Mouse (Mus musculus) hindbrain, embryonic 12.5 days (tissue): Measurements from ENCODE around the gene Obscn. TPM values are rescaled to one million over a fixed set of nuclear protein-coding genes. Genes with fewer than 3 reads are reported as not detected.
A peak's percentile ranks its signal among the peaks of the same experiment; 100 is the strongest.

ENCODE experiments used
- ATAC-seq: fragments of 200-750 bp; cut with Nextera tagmentation; 2 replicates; pipeline ENCODE4 v1.8.0; 2017; ENCODE audit warnings: moderate TSS enrichment; ENCODE audit not compliant: low FRiP score
- H3K27ac ChIP-seq: fragments of 300-500 bp; sonication (generic); 2 replicates; pipeline ENCODE4 v1.5.1; 2016; ENCODE audit warnings: mild to moderate bottlenecking
- H3K27me3 ChIP-seq: fragments of 300-500 bp; sonication (generic); 2 replicates; pipeline ENCODE4 v1.6.1; 2016; ENCODE audit warnings: mild to moderate bottlenecking
- H3K36me3 ChIP-seq: fragments of 300-500 bp; sonication (generic); 2 replicates; pipeline ENCODE4 v1.6.1; 2016; ENCODE audit warnings: mild to moderate bottlenecking
- H3K4me1 ChIP-seq: fragments of 300-500 bp; sonication (generic); 2 replicates; pipeline ENCODE4 v1.6.1; 2016
- H3K4me2 ChIP-seq: fragments of 300-500 bp; sonication (generic); replicated peaks from 2 replicates; pipeline ENCODE4 v1.6.1; 2016; ENCODE audit warnings: mild to moderate bottlenecking
- H3K4me3 ChIP-seq: fragments of 300-500 bp; sonication (generic); 2 replicates; pipeline ENCODE4 v1.5.1; 2016; ENCODE audit warnings: mild to moderate bottlenecking
- H3K9ac ChIP-seq: fragments of 300-500 bp; sonication (generic); 2 replicates; pipeline ENCODE4 v1.6.1; 2016; ENCODE audit warnings: mild to moderate bottlenecking, moderate library complexity
- H3K9me3 ChIP-seq: fragments of 300-500 bp; sonication (generic); replicated peaks from 2 replicates; pipeline ENCODE4 v1.6.1; 2016; ENCODE audit warnings: mild to moderate bottlenecking
- WGBS: fragments of 180-500 bp; shearing (Covaris S2); methylation state at CpG from one replicate; pipeline ENCODE4 v1.1.7; 2016; 5-methylcytosine and 5-hydroxymethylcytosine counted together
- polyA plus RNA-seq: library from polyadenylated mRNA; unstranded; fragments of >200 nt; fragmentation: Nextera tagmentation; extraction: Ambion mirVana; gene quantifications from 2 replicates; pipeline ENCODE4 v1.2.1, GENCODE M21; 2016

Gene Obscn
- polyA plus RNA-seq, 1 experiment from 2014 or later, result 0.28 TPM

- H3K4me1 ChIP-seq, result peaks cover 12% of the 10 kb centered on the region
- H3K27me3 ChIP-seq, result peaks cover 52% of the 10 kb centered on the region
- no peak overlapping the region for H3K9ac ChIP-seq
- H3K9me3 ChIP-seq, result no peaks in the 10 kb centered on the region
- no peaks in the 10 kb centered on the region for H3K36me3 ChIP-seq
- WGBS, result 65% methylated on average over 19 of the region's 19 CpGs
- H3K4me2 ChIP-seq, result no peak overlapping the region
- no peak overlapping the region for H3K4me3 ChIP-seq
- H3K27ac ChIP-seq, result no peak overlapping the region
- ATAC-seq, result no peak
Measured at GRCm38 (mm10) chr11:59138537-59139486, 2.6 kb upstream of the Obscn start.

GRCm38 (mm10) chr11:59136994-59137706 lies 948 bp upstream of the Obscn start:
- H3K27me3 ChIP-seq, result peaks cover 69% of the 10 kb centered on the region
- peaks cover 12% of the 10 kb centered on the region for H3K4me1 ChIP-seq
- H3K4me3 ChIP-seq, result no peak overlapping the region
- 76% methylated on average over 12 of the region's 12 CpGs for WGBS
- no peaks in the 10 kb centered on the region for H3K9me3 ChIP-seq
- H3K9ac ChIP-seq, result no peak overlapping the region
- ATAC-seq, result no peak
- H3K4me2 ChIP-seq, result no peak overlapping the region
- no peak overlapping the region for H3K27ac ChIP-seq
- no peaks in the 10 kb centered on the region for H3K36me3 ChIP-seq

- H3K9ac ChIP-seq, result 0 out of 2 replicates have a peak overlapping the region, but pooled peaks have one; percentile 38
- H3K27me3 ChIP-seq, result peaks cover 76% of the 10 kb centered on the region
Measured at GRCm38 (mm10) chr11:59135051-59135820, 966 bp downstream of the Obscn start.

GRCm38 (mm10) chr11:59134373-59134997 lies 1.7 kb downstream of the Obscn start:
- H3K4me3 ChIP-seq, result peak overlapping the region; percentile 18
- WGBS, result 10% methylated on average over 34 of the region's 35 CpGs
- H3K4me2 ChIP-seq, result peak overlapping the region; percentile 51
- peaks cover 71% of the 10 kb centered on the region for H3K27me3 ChIP-seq
- 0 out of 2 replicates have a peak, but pooled peaks have one; percentile 24 for ATAC-seq
- no peak overlapping the region for H3K27ac ChIP-seq
- no peaks in the 10 kb centered on the region for H3K36me3 ChIP-seq
- peaks cover 16% of the 10 kb centered on the region for H3K4me1 ChIP-seq
- no peak overlapping the region for H3K9ac ChIP-seq
- H3K9me3 ChIP-seq, result no peaks in the 10 kb centered on the region

More at GRCm38 (mm10) chr11:59135051-59135820, 966 bp downstream of the Obscn start:
- Histone ChIP-seq H3K27ac (no peak overlapping the region), H3K9me3 (no peaks in the 10 kb centered on the region), H3K36me3 (no peaks in the 10 kb centered on the region), H3K4me1 (peaks cover 16% of the 10 kb centered on the region), H3K4me3 (peak overlapping the region; percentile 30), H3K4me2 (peak overlapping the region; percentile 51)
- ATAC-seq, result no peak
- WGBS, result 13% methylated on average over 55 of the region's 55 CpGs

GRCm38 (mm10) chr11:59132065-59132464 lies 4.1 kb downstream of the Obscn start:
- Histone ChIP-seq H3K27me3 (peaks cover 56% of the 10 kb centered on the region), H3K9ac (no peak overlapping the region), H3K4me1 (peaks cover 16% of the 10 kb centered on the region), H3K27ac (no peak overlapping the region), H3K9me3 (no peaks in the 10 kb centered on the region), H3K4me2 (no peak overlapping the region), H3K36me3 (no peaks in the 10 kb centered on the region), H3K4me3 (no peak overlapping the region)
- no peak for ATAC-seq
- WGBS, result 73% methylated on average over 2 of the region's 3 CpGs

GRCm38 (mm10) chr11:59131348-59131919 lies 4.8 kb downstream of the Obscn start:
- H3K36me3 ChIP-seq, result no peaks in the 10 kb centered on the region
- H3K27ac ChIP-seq, result no peak overlapping the region
- no peak for ATAC-seq
- no peak overlapping the region for H3K4me3 ChIP-seq
- H3K9me3 ChIP-seq, result no peaks in the 10 kb centered on the region
- H3K9ac ChIP-seq, result 0 out of 2 replicates have a peak overlapping the region, but pooled peaks have one; percentile 23
- peaks cover 50% of the 10 kb centered on the region for H3K27me3 ChIP-seq
- H3K4me2 ChIP-seq, result no peak overlapping the region
- 67% methylated on average over 18 of the region's 18 CpGs for whole genome bisulfite sequencing
- peaks cover 16% of the 10 kb centered on the region for H3K4me1 ChIP-seq

GRCm38 (mm10) chr11:59130782-59131181 lies 5.4 kb downstream of the Obscn start:
- H3K27ac ChIP-seq, result no peak overlapping the region
- WGBS, result 86% methylated on average over 9 of the region's 9 CpGs
- peaks cover 12% of the 10 kb centered on the region for H3K4me1 ChIP-seq
- H3K4me2 ChIP-seq, result no peak overlapping the region
- H3K27me3 ChIP-seq, result peaks cover 43% of the 10 kb centered on the region
- H3K36me3 ChIP-seq, result no peaks in the 10 kb centered on the region
- ATAC-seq, result no peak
- H3K9ac ChIP-seq, result no peak overlapping the region
- no peaks in the 10 kb centered on the region for H3K9me3 ChIP-seq
- H3K4me3 ChIP-seq, result no peak overlapping the region

- H3K27me3 ChIP-seq, result 0 out of 2 replicates have a peak, but pooled peaks cover 2% of the 10 kb centered on the region
- no peaks in the 10 kb centered on the region for H3K36me3 ChIP-seq
- H3K9me3 ChIP-seq, result peaks cover 7% of the 10 kb centered on the region; the same call in 1 of the 2 replicates
- no peak overlapping the region for H3K9ac ChIP-seq
- no peak overlapping the region for H3K27ac ChIP-seq
- no peak overlapping the region for H3K4me3 ChIP-seq
- H3K4me1 ChIP-seq, result no peaks in the 10 kb centered on the region
- WGBS, result 93% methylated on average over 5 of the region's 5 CpGs
- H3K4me2 ChIP-seq, result no peak overlapping the region
- no peak for ATAC-seq
Measured at GRCm38 (mm10) chr11:59105945-59106344, 30.3 kb downstream of the Obscn start.

GRCm38 (mm10) chr11:59102324-59102723 lies 33.9 kb downstream of the Obscn start:
- 0 out of 2 replicates have a peak, but pooled peaks cover 2% of the 10 kb centered on the region for H3K27me3 ChIP-seq
- WGBS, result 64% methylated on average over 3 of the region's 3 CpGs
- no peaks in the 10 kb centered on the region for H3K4me1 ChIP-seq
- ATAC-seq, result no peak
- no peak overlapping the region for H3K27ac ChIP-seq
- no peak overlapping the region for H3K9ac ChIP-seq
- H3K36me3 ChIP-seq, result no peaks in the 10 kb centered on the region
- H3K4me3 ChIP-seq, result no peak overlapping the region
- no peak overlapping the region for H3K4me2 ChIP-seq
- peaks cover 7% of the 10 kb centered on the region; the same call in 1 of the 2 replicates for H3K9me3 ChIP-seq

- Histone ChIP-seq H3K9me3 (peaks cover 4% of the 10 kb centered on the region; the same call in 1 of the 2 replicates), H3K4me1 (no peaks in the 10 kb centered on the region), H3K4me3 (no peak overlapping the region), H3K4me2 (no peak overlapping the region), H3K36me3 (no peaks in the 10 kb centered on the region), H3K9ac (no peak overlapping the region), H3K27ac (no peak overlapping the region), H3K27me3 (no peaks in the 10 kb centered on the region)
- 26% methylated on average over 2 of the region's 2 CpGs for WGBS
- ATAC-seq, result no peak
Measured at GRCm38 (mm10) chr11:59098339-59098738, 37.9 kb downstream of the Obscn start.

- Histone ChIP-seq H3K4me3 (no peak overlapping the region), H3K9ac (no peak overlapping the region), H3K27me3 (no peaks in the 10 kb centered on the region), H3K9me3 (peaks cover 4% of the 10 kb centered on the region; the same call in 1 of the 2 replicates), H3K36me3 (no peaks in the 10 kb centered on the region), H3K4me2 (no peak overlapping the region), H3K4me1 (no peaks in the 10 kb centered on the region), H3K27ac (no peak overlapping the region)
- ATAC-seq, result no peak
- 75% methylated on average over 5 of the region's 5 CpGs for WGBS
Measured at GRCm38 (mm10) chr11:59097770-59098169, 38.4 kb downstream of the Obscn start.
